Mouse (Mus musculus) limb, embryonic 11.5 days (tissue): Measurements from ENCODE around the gene Supt5. TPM values are rescaled to one million over a fixed set of nuclear protein-coding genes. Genes with fewer than 3 reads are reported as not detected.
A peak's percentile ranks its signal among the peaks of the same experiment; 100 is the strongest.

Experiments used
- ATAC-seq: fragments of 200-750 bp; cut with Nextera tagmentation; 2 replicates; pipeline ENCODE4 v1.8.0; 2017; ENCODE audit warnings: low read depth; ENCODE audit not compliant: insufficient number of reproducible peaks, low FRiP score, low TSS enrichment
- DNase-seq: peaks from one replicate; pipeline ENCODE4 v3.0.0-alpha.2; 2015; ENCODE audit warnings: low spot score
- H3K27ac ChIP-seq: fragments of 300-500 bp; sonication (generic); replicated peaks from 2 replicates; pipeline ENCODE4 v1.5.1; 2014; ENCODE audit warnings: low read depth, mild to moderate bottlenecking, low read length
- H3K27me3 ChIP-seq: fragments of 300-500 bp; sonication (generic); 2 replicates; pipeline ENCODE4 v1.6.1; 2014; ENCODE audit warnings: mild to moderate bottlenecking, low read length, mixed read lengths; ENCODE audit not compliant: control insufficient read depth, insufficient read depth
- H3K36me3 ChIP-seq: fragments of 300-500 bp; sonication (generic); 2 replicates; pipeline ENCODE4 v1.6.1; 2014; ENCODE audit warnings: mild to moderate bottlenecking, low read length, moderate library complexity, mixed read lengths; ENCODE audit not compliant: control insufficient read depth, insufficient read depth
- H3K4me1 ChIP-seq: fragments of 300-500 bp; sonication (generic); 2 replicates; pipeline ENCODE4 v1.6.1; 2014; ENCODE audit warnings: low read length, mixed read lengths; ENCODE audit not compliant: control insufficient read depth, insufficient read depth
- H3K4me2 ChIP-seq: fragments of 300-500 bp; sonication (generic); 2 replicates; pipeline ENCODE4 v1.6.1; 2014; ENCODE audit warnings: low read depth, mild to moderate bottlenecking, moderate library complexity; ENCODE audit not compliant: severe bottlenecking
- H3K4me3 ChIP-seq: fragments of 300-500 bp; sonication (generic); 2 replicates; pipeline ENCODE4 v1.5.1; 2014; ENCODE audit warnings: low read depth, low read length
- H3K9ac ChIP-seq: fragments of 300-500 bp; sonication (generic); 2 replicates; pipeline ENCODE4 v1.6.1; 2014; ENCODE audit warnings: mild to moderate bottlenecking, low read length
- H3K9me3 ChIP-seq: fragments of 300-500 bp; sonication (generic); 2 replicates; pipeline ENCODE4 v1.6.1; 2016; ENCODE audit warnings: low read length; ENCODE audit not compliant: control insufficient read depth
- WGBS: fragments of 180-500 bp; shearing (Covaris S2); extraction: QIAGEN DNeasy Blood & Tissue Kit; methylation state at CpG from one replicate; pipeline ENCODE4 v1.1.7; 2014; 5-methylcytosine and 5-hydroxymethylcytosine counted together
- polyA plus RNA-seq: library from polyadenylated mRNA; unstranded; fragments of >200 nt; fragmentation: Nextera tagmentation; extraction: Ambion mirVana; gene quantifications from 2 replicates; pipeline ENCODE4 v1.2.1, GENCODE M21; 2014

Supt5 gene
- polyA plus RNA-seq, 1 experiment from 2014 or later, result 89.0 TPM

GRCm38 (mm10) chr7:28377190-28378065, 38.9 kb upstream of the Supt5 start:
- no peaks in the 10 kb centered on the region for H3K36me3 ChIP-seq
- H3K27me3 ChIP-seq, result no peaks in the 10 kb centered on the region
- no peak for ATAC-seq
- H3K4me3 ChIP-seq, result peak overlapping the region; percentile 64
- no peaks in the 10 kb centered on the region for H3K9me3 ChIP-seq
- WGBS, result 75% methylated on average over 18 of the region's 18 CpGs
- H3K4me2 ChIP-seq, result peak overlapping the region; percentile 96
- H3K27ac ChIP-seq, result no peak overlapping the region
- no peak overlapping the region for H3K9ac ChIP-seq
- peaks cover 42% of the 10 kb centered on the region for H3K4me1 ChIP-seq
- no peak for DNase-seq

- Histone ChIP-seq H3K27ac (peak overlapping the region; percentile 96), H3K4me2 (peak overlapping the region; percentile 74), H3K9ac (peak overlapping the region; percentile 57), H3K36me3 (no peaks in the 10 kb centered on the region), H3K9me3 (no peaks in the 10 kb centered on the region), H3K27me3 (no peaks in the 10 kb centered on the region), H3K4me1 (peaks cover 31% of the 10 kb centered on the region), H3K4me3 (peak overlapping the region; percentile 30)
- WGBS, result 2% methylated on average over 30 of the region's 30 CpGs
- no peak for ATAC-seq
- DNase-seq, result peak; percentile 74
Observed at GRCm38 (mm10) chr7:28376011-28376771, 37.6 kb upstream of the Supt5 start.

GRCm38 (mm10) chr7:28375176-28375921, 36.8 kb upstream of the Supt5 start:
- Histone ChIP-seq H3K27ac (peak overlapping the region; percentile 96), H3K36me3 (no peaks in the 10 kb centered on the region), H3K4me1 (peaks cover 33% of the 10 kb centered on the region), H3K27me3 (no peaks in the 10 kb centered on the region), H3K4me2 (peak overlapping the region; percentile 74), H3K4me3 (peak overlapping the region; percentile 30), H3K9ac (peak overlapping the region; percentile 57), H3K9me3 (no peaks in the 10 kb centered on the region)
- ATAC-seq (peak; percentile 45), DNase-seq (peak; percentile 93)
- 2% methylated on average over 29 of the region's 36 CpGs for WGBS

GRCm38 (mm10) chr7:28374647-28375046, 36.1 kb upstream of the Supt5 start:
- H3K27me3 ChIP-seq, result no peaks in the 10 kb centered on the region

GRCm38 (mm10) chr7:28373891-28374495, 35.4 kb upstream of the Supt5 start:
- H3K9ac ChIP-seq, result no peak overlapping the region

More at GRCm38 (mm10) chr7:28374647-28375046, 36.1 kb upstream of the Supt5 start:
- no peak overlapping the region; the same call in 1 of the 2 replicates for H3K4me3 ChIP-seq
- H3K9ac ChIP-seq, result peak overlapping the region; percentile 57; the same call in 1 of the 2 replicates
- DNase-seq (no peak), ATAC-seq (no peak)
- 81% methylated on average over 10 of the region's 10 CpGs for WGBS
- H3K36me3 ChIP-seq, result no peaks in the 10 kb centered on the region
- H3K9me3 ChIP-seq, result no peaks in the 10 kb centered on the region
- peak overlapping the region; percentile 96 for H3K27ac ChIP-seq
- peak overlapping the region; percentile 74; the same call in 1 of the 2 replicates for H3K4me2 ChIP-seq
- peaks cover 34% of the 10 kb centered on the region for H3K4me1 ChIP-seq

GRCm38 (mm10) chr7:28373131-28373581, 34.6 kb upstream of the Supt5 start:
- Histone ChIP-seq H3K27ac (0 out of 2 replicates have a peak overlapping the region, but pooled peaks have one; percentile 47), H3K4me3 (peak overlapping the region; percentile 81), H3K36me3 (no peaks in the 10 kb centered on the region; the same call in 1 of the 2 replicates), H3K9me3 (no peaks in the 10 kb centered on the region), H3K4me2 (peak overlapping the region; percentile 47), H3K4me1 (peaks cover 23% of the 10 kb centered on the region), H3K27me3 (no peaks in the 10 kb centered on the region), H3K9ac (peak overlapping the region; percentile 52)
- WGBS, result under 1% methylated on average over 9 of the region's 9 CpGs
- ATAC-seq, result peak; percentile 7; the same call in 1 of the 2 replicates
- peak; percentile 87 for DNase-seq

More at GRCm38 (mm10) chr7:28373891-28374495, 35.4 kb upstream of the Supt5 start:
- H3K27ac ChIP-seq, result no peak overlapping the region
- no peak for DNase-seq
- no peaks in the 10 kb centered on the region for H3K9me3 ChIP-seq
- H3K4me1 ChIP-seq, result peaks cover 30% of the 10 kb centered on the region
- no peaks in the 10 kb centered on the region for H3K27me3 ChIP-seq
- 81% methylated on average over 7 of the region's 7 CpGs for WGBS
- H3K36me3 ChIP-seq, result no peaks in the 10 kb centered on the region
- H3K4me2 ChIP-seq, result no peak overlapping the region
- ATAC-seq, result no peak
- H3K4me3 ChIP-seq, result no peak overlapping the region

GRCm38 (mm10) chr7:28372251-28373108, 33.9 kb upstream of the Supt5 start, which contains the start of gene Plekhg2:
Gene Plekhg2, minus strand, starts transcription at chr7:28372599.
- Histone ChIP-seq H3K9me3 (no peaks in the 10 kb centered on the region), H3K27ac (peak within 1 kb of the TSS; percentile 94), H3K36me3 (peaks cover 5% of the 10 kb centered on the region; the same call in 1 of the 2 replicates), H3K27me3 (no peaks in the 10 kb centered on the region), H3K4me3 (peak within 1 kb of the TSS; percentile 81), H3K4me2 (peak within 1 kb of the TSS; percentile 95), H3K9ac (peak within 1 kb of the TSS; percentile 96), H3K4me1 (peaks cover 17% of the 10 kb centered on the region)
- ATAC-seq (peak; percentile 87), DNase-seq (peak; percentile 100)
- WGBS, result under 1% methylated on average over 54 of the region's 66 CpGs
